Mouse (Mus musculus) limb, embryonic 10.5 days (tissue): Measurements from ENCODE around the gene Sytl3. TPM values are rescaled to one million over a fixed set of nuclear protein-coding genes. Genes with fewer than 3 reads are reported as not detected.

ENCODE experiments used
- DNase-seq: peaks from one replicate; pipeline ENCODE4 v3.0.0-alpha.2; 2017; ENCODE audit warnings: low spot score
- H3K27ac ChIP-seq: fragments of 300-500 bp; sonication (generic); 2 replicates; pipeline ENCODE4 v1.5.1; 2016; ENCODE audit warnings: mild to moderate bottlenecking
- H3K27me3 ChIP-seq: fragments of 300-500 bp; sonication (generic); 2 replicates; pipeline ENCODE4 v1.6.1; 2016; ENCODE audit warnings: low read depth, mild to moderate bottlenecking; ENCODE audit not compliant: poor library complexity, severe bottlenecking
- H3K36me3 ChIP-seq: fragments of 300-500 bp; sonication (generic); 2 replicates; pipeline ENCODE4 v1.6.1; 2016; ENCODE audit warnings: mild to moderate bottlenecking, moderate library complexity
- H3K4me1 ChIP-seq: fragments of 300-500 bp; sonication (generic); 2 replicates; pipeline ENCODE4 v1.6.1; 2016
- H3K4me3 ChIP-seq: fragments of 300-500 bp; sonication (generic); 2 replicates; pipeline ENCODE4 v1.5.1; 2016; ENCODE audit warnings: mild to moderate bottlenecking, moderate library complexity
- H3K9me3 ChIP-seq: fragments of 300-500 bp; sonication (generic); replicated peaks from 2 replicates; pipeline ENCODE4 v1.6.1; 2016; ENCODE audit warnings: mild to moderate bottlenecking
- WGBS: fragments of 180-500 bp; shearing (Covaris S2); methylation state at CpG from one replicate; pipeline ENCODE4 v1.1.7; 2016; 5-methylcytosine and 5-hydroxymethylcytosine counted together
- polyA plus RNA-seq: library from polyadenylated mRNA; unstranded; fragments of >200 nt; fragmentation: Nextera tagmentation; extraction: Ambion mirVana; gene quantifications from 2 replicates; pipeline ENCODE4 v1.2.1, GENCODE M21; 2016

Sytl3 gene
- polyA plus RNA-seq, 1 experiment from 2014 or later = not detected

- DNase-seq = no peak
- WGBS = 85% methylated on average over 6 of the region's 6 CpGs
- H3K27ac ChIP-seq = peak overlapping the region; percentile 56; the same call in 1 of the 2 replicates
- peaks cover 31% of the 10 kb centered on the region for H3K27me3 ChIP-seq
- H3K4me3 ChIP-seq = no peak overlapping the region
- no peaks in the 10 kb centered on the region for H3K36me3 ChIP-seq
- H3K4me1 ChIP-seq = peaks cover 47% of the 10 kb centered on the region
- H3K9me3 ChIP-seq = no peaks in the 10 kb centered on the region
Measured at GRCm38 (mm10) chr17:6777061-6777460, 118.2 kb downstream of the Sytl3 start.

GRCm38 (mm10) chr17:6777629-6778331 lies 118.9 kb downstream of the Sytl3 start:
- H3K27me3 ChIP-seq = peaks cover 37% of the 10 kb centered on the region
- no peaks in the 10 kb centered on the region for H3K9me3 ChIP-seq
- peaks cover 52% of the 10 kb centered on the region for H3K4me1 ChIP-seq
- DNase-seq = no peak
- 67% methylated on average over 12 of the region's 12 CpGs for WGBS
- H3K4me3 ChIP-seq = no peak overlapping the region; the same call in 1 of the 2 replicates
- H3K27ac ChIP-seq = no peak overlapping the region
- H3K36me3 ChIP-seq = no peaks in the 10 kb centered on the region

- Histone ChIP-seq H3K27me3 (peaks cover 37% of the 10 kb centered on the region), H3K36me3 (no peaks in the 10 kb centered on the region), H3K4me1 (peaks cover 54% of the 10 kb centered on the region), H3K27ac (peak overlapping the region; percentile 78), H3K9me3 (no peaks in the 10 kb centered on the region), H3K4me3 (peak overlapping the region; percentile 58)
- peak; percentile 60 for DNase-seq
- WGBS = 4% methylated on average over 9 of the region's 9 CpGs
Measured at GRCm38 (mm10) chr17:6778332-6778683, 119.4 kb downstream of the Sytl3 start.

GRCm38 (mm10) chr17:6778771-6779509 lies 120.0 kb downstream of the Sytl3 start:
- Histone ChIP-seq H3K27me3 (peaks cover 37% of the 10 kb centered on the region), H3K4me1 (peaks cover 49% of the 10 kb centered on the region), H3K36me3 (no peaks in the 10 kb centered on the region), H3K4me3 (peak overlapping the region; percentile 58), H3K27ac (peak overlapping the region; percentile 78), H3K9me3 (no peaks in the 10 kb centered on the region)
- DNase-seq = peak; percentile 70
- 8% methylated on average over 23 of the region's 23 CpGs for WGBS

- Histone ChIP-seq H3K9me3 (no peaks in the 10 kb centered on the region), H3K4me3 (peak overlapping the region; percentile 58; the same call in 1 of the 2 replicates), H3K36me3 (no peaks in the 10 kb centered on the region), H3K4me1 (peaks cover 49% of the 10 kb centered on the region), H3K27ac (0 out of 2 replicates have a peak overlapping the region, but pooled peaks have one; percentile 46), H3K27me3 (peaks cover 37% of the 10 kb centered on the region)
- no peak for DNase-seq
- 20% methylated on average over 7 of the region's 7 CpGs for WGBS
Measured at GRCm38 (mm10) chr17:6779632-6780031, 120.7 kb downstream of the Sytl3 start.

GRCm38 (mm10) chr17:6780521-6781115 lies 121.7 kb downstream of the Sytl3 start:
- Histone ChIP-seq H3K27me3 (peaks cover 37% of the 10 kb centered on the region), H3K27ac (no peak overlapping the region), H3K4me3 (no peak overlapping the region), H3K9me3 (no peaks in the 10 kb centered on the region), H3K4me1 (peaks cover 49% of the 10 kb centered on the region), H3K36me3 (no peaks in the 10 kb centered on the region)
- no peak for DNase-seq
- 59% methylated on average over 4 of the region's 4 CpGs for WGBS

- peaks cover 46% of the 10 kb centered on the region for H3K4me1 ChIP-seq
- H3K27ac ChIP-seq = no peak overlapping the region
- no peak for DNase-seq
- H3K36me3 ChIP-seq = no peaks in the 10 kb centered on the region
- H3K27me3 ChIP-seq = peaks cover 37% of the 10 kb centered on the region
- WGBS = 56% methylated on average over 6 of the region's 6 CpGs
- no peak overlapping the region; the same call in 1 of the 2 replicates for H3K4me3 ChIP-seq
- H3K9me3 ChIP-seq = no peaks in the 10 kb centered on the region
Measured at GRCm38 (mm10) chr17:6781273-6781672, 122.4 kb downstream of the Sytl3 start.

GRCm38 (mm10) chr17:6782033-6782526 lies 123.2 kb downstream of the Sytl3 start:
- peak overlapping the region; percentile 85 for H3K4me3 ChIP-seq

GRCm38 (mm10) chr17:6782611-6783005 lies 123.7 kb downstream of the Sytl3 start, which contains the start of gene Ezr:
Gene Ezr (minus strand): TSS chr17:6782784.
- WGBS = under 1% methylated on average over 52 of the region's 52 CpGs
- H3K36me3 ChIP-seq = no peaks in the 10 kb centered on the region
- peak within 1 kb of the TSS; percentile 85 for H3K4me3 ChIP-seq
- H3K27ac ChIP-seq = peak within 1 kb of the TSS; percentile 95
- peak; percentile 87 for DNase-seq
- no peaks in the 10 kb centered on the region for H3K9me3 ChIP-seq
- peaks cover 44% of the 10 kb centered on the region for H3K27me3 ChIP-seq
- peaks cover 35% of the 10 kb centered on the region for H3K4me1 ChIP-seq

More at GRCm38 (mm10) chr17:6782033-6782526, 123.2 kb downstream of the Sytl3 start:
- no peak for DNase-seq
- Histone ChIP-seq H3K36me3 (no peaks in the 10 kb centered on the region), H3K4me1 (peaks cover 38% of the 10 kb centered on the region), H3K27ac (peak overlapping the region; percentile 95), H3K9me3 (no peaks in the 10 kb centered on the region), H3K27me3 (peaks cover 44% of the 10 kb centered on the region)
- WGBS = 1% methylated on average over 21 of the region's 21 CpGs

GRCm38 (mm10) chr17:6783006-6783661 lies 124.2 kb downstream of the Sytl3 start:
- Histone ChIP-seq H3K27me3 (peaks cover 44% of the 10 kb centered on the region), H3K4me1 (peaks cover 30% of the 10 kb centered on the region), H3K36me3 (no peaks in the 10 kb centered on the region), H3K9me3 (no peaks in the 10 kb centered on the region), H3K4me3 (peak overlapping the region; percentile 85), H3K27ac (peak overlapping the region; percentile 95)
- peak; percentile 79 for DNase-seq
- WGBS = under 1% methylated on average over 55 of the region's 58 CpGs

GRCm38 (mm10) chr17:6783756-6784357 lies 125.0 kb downstream of the Sytl3 start:
- H3K4me3 ChIP-seq = peak overlapping the region; percentile 85
- no peak for DNase-seq
- no peaks in the 10 kb centered on the region for H3K36me3 ChIP-seq
- H3K27me3 ChIP-seq = peaks cover 44% of the 10 kb centered on the region
- WGBS = 51% methylated on average over 10 of the region's 10 CpGs
- H3K9me3 ChIP-seq = no peaks in the 10 kb centered on the region
- H3K4me1 ChIP-seq = peaks cover 25% of the 10 kb centered on the region
- peak overlapping the region; percentile 95; the same call in 1 of the 2 replicates for H3K27ac ChIP-seq

GRCm38 (mm10) chr17:6787241-6787640 lies 128.3 kb downstream of the Sytl3 start:
- H3K27ac ChIP-seq = no peak overlapping the region
- H3K36me3 ChIP-seq = no peaks in the 10 kb centered on the region
- 91% methylated on average over 4 of the region's 4 CpGs for WGBS

More at GRCm38 (mm10) chr17:6787241-6787640, 128.3 kb downstream of the Sytl3 start:
- peaks cover 11% of the 10 kb centered on the region for H3K27me3 ChIP-seq
- peaks cover 6% of the 10 kb centered on the region for H3K4me1 ChIP-seq
- DNase-seq = no peak
- no peaks in the 10 kb centered on the region for H3K9me3 ChIP-seq
- no peak overlapping the region for H3K4me3 ChIP-seq
